ENCODE assay signal across 8 mouse cellular contexts in the genomic region with DNA sequence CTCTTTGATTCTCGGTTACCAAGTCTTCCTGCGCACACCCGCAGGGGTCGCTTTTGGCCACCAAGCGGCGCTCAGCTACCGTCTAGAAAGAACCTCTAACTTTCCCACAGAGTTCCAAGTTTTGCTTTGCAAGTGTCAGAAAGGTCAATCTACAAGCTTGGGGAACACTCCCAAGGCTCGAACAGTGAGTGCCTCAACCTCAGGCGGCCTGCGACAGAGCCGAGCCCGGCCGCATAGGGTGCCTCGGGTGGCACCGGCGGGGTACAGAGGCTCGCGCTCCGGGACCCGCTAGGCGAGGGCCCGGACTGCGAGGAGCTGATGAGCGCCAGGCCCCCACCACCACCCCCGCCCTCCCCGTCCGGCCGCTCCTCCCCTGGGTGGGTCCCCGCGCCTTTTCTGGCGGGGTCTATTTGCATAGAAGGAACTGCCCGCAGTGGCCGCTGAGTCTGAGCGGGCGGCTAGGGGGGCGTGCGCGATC. TPM values are rescaled to one million over a fixed set of nuclear protein-coding genes. Genes with fewer than 3 reads are reported as not detected.
A peak's percentile ranks its signal among the peaks of the same experiment; 100 is the strongest.
DNase-seq lines count a peak whose midpoint lies in the region; ATAC-seq and TF ChIP-seq lines count a peak whose summit lies in the region.

Gene Col23a1, plus strand, starts transcription at position 357 of the 478 bp plus-strand sequence.

- peak within 1 kb of the TSS; percentile 94 for H3K4me2 ChIP-seq in forebrain, embryonic 12.5 days
- peak within 1 kb of the TSS; percentile 91 for H3K4me2 ChIP-seq in heart, embryonic 16.5 days (ENCODE audit: low read depth, low read length)
- peak within 1 kb of the TSS; percentile 71 for H3K4me2 ChIP-seq in liver, embryonic 14.5 days (ENCODE audit: low read depth)
- H3K4me2 ChIP-seq in neural tube, embryonic 11.5 days (ENCODE audit: low read depth), result peak within 1 kb of the TSS; percentile 85

- DNase-seq in c-Kit-positive CD71-negative TER-119-negative erythroid progenitor cells, embryonic 14.5 days (ENCODE audit: low read depth), result peak; percentile 57
- peak; percentile 85 for DNase-seq in kidney, postnatal 14 days
- DNase-seq in liver, embryonic 14.5 days (ENCODE audit: low read depth in 3 of 3, low spot score in 3 of 3), result peak; percentile 15 to 36 (median 35)
- peak; percentile 89 for DNase-seq in neural tube, embryonic 11.5 days (ENCODE audit: low spot score)
- DNase-seq in testis, postnatal 10 days (ENCODE audit: low spot score), result peak; percentile 88

- H3K9ac ChIP-seq in forebrain, embryonic 12.5 days, result peak within 1 kb of the TSS; percentile 68
- peak within 1 kb of the TSS; percentile 84 for H3K9ac ChIP-seq in heart, embryonic 16.5 days (ENCODE audit: low read length)
- H3K9ac ChIP-seq in liver, embryonic 14.5 days (replicated peaks), result 0 out of 2 replicates have a peak within 1 kb of the TSS, but pooled peaks have one; percentile 18
- peak within 1 kb of the TSS; percentile 57 for H3K9ac ChIP-seq in neural tube, embryonic 11.5 days (ENCODE audit: low read length)

- peak within 1 kb of the TSS; percentile 83 for H3K4me3 ChIP-seq in E14TG2a.4 (replicated peaks; ENCODE audit: low read length)
- H3K4me3 ChIP-seq in forebrain, embryonic 12.5 days (replicated peaks), result peak within 1 kb of the TSS; percentile 62
- H3K4me3 ChIP-seq in heart, embryonic 16.5 days (ENCODE audit: low read length), result peak within 1 kb of the TSS; percentile 82
- H3K4me3 ChIP-seq in liver, embryonic 14.5 days (ENCODE audit: insufficient read depth in 1 of 2, low read depth in 2 of 2, low read length in 2 of 2), result peak within 1 kb of the TSS; percentile 53 to 59
- H3K4me3 ChIP-seq in neural tube, embryonic 11.5 days (ENCODE audit: low read depth, low read length), result peak within 1 kb of the TSS; percentile 59

- peak; percentile 90 for ATAC-seq in forebrain, embryonic 12.5 days (ENCODE audit: low FRiP score)
- ATAC-seq in heart, embryonic 16.5 days (replicated peaks; ENCODE audit: extremely low read depth, insufficient read depth, low FRiP score), result peak; percentile 94
- ATAC-seq in liver, embryonic 14.5 days (ENCODE audit: insufficient read depth), result peak; percentile 70
- ATAC-seq in neural tube, embryonic 11.5 days (ENCODE audit: insufficient read depth, low FRiP score, low TSS enrichment), result peak; percentile 83

- H3K27me3 ChIP-seq in E14TG2a.4 (ENCODE audit: insufficient read depth, low read length), result peaks cover 51% of the 10 kb centered on the region
- H3K27me3 ChIP-seq in forebrain, embryonic 12.5 days, result peaks cover 18% of the 10 kb centered on the region
- H3K27me3 ChIP-seq in heart, embryonic 16.5 days (ENCODE audit: control insufficient read depth, insufficient read depth, low read length), result peaks cover 8% of the 10 kb centered on the region
- H3K27me3 ChIP-seq in liver, embryonic 14.5 days (ENCODE audit: control insufficient read depth, insufficient read depth, low read length), result peaks cover 26% of the 10 kb centered on the region
- no peaks in the 10 kb centered on the region for H3K27me3 ChIP-seq in neural tube, embryonic 11.5 days (ENCODE audit: control insufficient read depth, insufficient read depth, low read length)

- peak; percentile 97 for TF ChIP-seq CTCF in E14TG2a.4 (conservative IDR thresholded peaks at IDR 0.05; ENCODE audit: low read length)
- TF ChIP-seq CTCF in liver, embryonic 14.5 days (IDR thresholded peaks at IDR 0.05; ENCODE audit: low read depth), result peak; percentile 78

- H3K4me1 ChIP-seq in E14TG2a.4 (replicated peaks; ENCODE audit: low read depth, low read length), result peaks cover 6% of the 10 kb centered on the region
- H3K4me1 ChIP-seq in forebrain, embryonic 12.5 days, result peaks cover 9% of the 10 kb centered on the region
- H3K4me1 ChIP-seq in heart, embryonic 16.5 days (ENCODE audit: control insufficient read depth, insufficient read depth, low read length), result 0 out of 2 replicates have a peak, but pooled peaks cover 2% of the 10 kb centered on the region
- no peaks in the 10 kb centered on the region for H3K4me1 ChIP-seq in liver, embryonic 14.5 days (replicated peaks; ENCODE audit: control insufficient read depth in 2 of 2, insufficient read depth in 2 of 2, low read length in 1 of 2)
- H3K4me1 ChIP-seq in neural tube, embryonic 11.5 days (ENCODE audit: control insufficient read depth, insufficient read depth, low read length), result no peaks in the 10 kb centered on the region

- TF ChIP-seq EP300 in liver, embryonic 14.5 days (IDR thresholded peaks at IDR 0.05; ENCODE audit: low read depth), result no peak

- under 1% methylated on average over 30 of the region's 38 CpGs for WGBS in forebrain, embryonic 12.5 days
- WGBS in heart, embryonic 16.5 days, result 1% methylated on average over 34 of the region's 38 CpGs
- 1% methylated on average over 38 of the region's 38 CpGs for WGBS in liver, embryonic 14.5 days (ENCODE audit: insufficient replicate concordance)
- under 1% methylated on average over 36 of the region's 38 CpGs for WGBS in neural tube, embryonic 11.5 days

- H3K27ac ChIP-seq in forebrain, embryonic 12.5 days, result 0 out of 2 replicates have a peak within 1 kb of the TSS, but pooled peaks have one; percentile 38
- peak within 1 kb of the TSS; percentile 83 for H3K27ac ChIP-seq in heart, embryonic 16.5 days (ENCODE audit: low read length)
- H3K27ac ChIP-seq in liver, embryonic 14.5 days, result no peak within 1 kb of the TSS
- peak within 1 kb of the TSS; percentile 20; the same call in 1 of the 2 replicates for H3K27ac ChIP-seq in neural tube, embryonic 11.5 days (ENCODE audit: low read depth, low read length)

- H3K9me3 ChIP-seq in E14TG2a.4 (ENCODE audit: low read length), result peaks cover 8% of the 10 kb centered on the region; the same call in 1 of the 2 replicates
- no peaks in the 10 kb centered on the region for H3K9me3 ChIP-seq in forebrain, embryonic 12.5 days
- no peaks in the 10 kb centered on the region for H3K9me3 ChIP-seq in heart, embryonic 16.5 days (replicated peaks; ENCODE audit: control insufficient read depth, low read length)
- H3K9me3 ChIP-seq in liver, embryonic 14.5 days (ENCODE audit: control insufficient read depth, low read length), result no peaks in the 10 kb centered on the region
- no peaks in the 10 kb centered on the region for H3K9me3 ChIP-seq in neural tube, embryonic 11.5 days (ENCODE audit: control insufficient read depth, low read length)

- 0 out of 2 replicates have a peak, but pooled peaks cover 2% of the 10 kb centered on the region for H3K36me3 ChIP-seq in E14TG2a.4 (ENCODE audit: insufficient read depth, low read length)
- peaks cover 4% of the 10 kb centered on the region; the same call in 1 of the 2 replicates for H3K36me3 ChIP-seq in forebrain, embryonic 12.5 days (replicated peaks)
- 0 out of 2 replicates have a peak, but pooled peaks cover 3% of the 10 kb centered on the region for H3K36me3 ChIP-seq in heart, embryonic 16.5 days (ENCODE audit: control insufficient read depth, insufficient read depth)
- no peaks in the 10 kb centered on the region for H3K36me3 ChIP-seq in liver, embryonic 14.5 days (replicated peaks; ENCODE audit: control insufficient read depth, insufficient read depth, low read depth)
- no peaks in the 10 kb centered on the region for H3K36me3 ChIP-seq in neural tube, embryonic 11.5 days (ENCODE audit: control insufficient read depth, insufficient read depth, low read length)

RNA-seq across cellular contexts. Expression of gene Col23a1, which starts in this region (rescaled TPM):
- 4.9 and 6.8 TPM in 2 replicates for polyA plus RNA-seq in forebrain, embryonic 12.5 days (2016; fragmentation: Nextera tagmentation; extraction: Ambion mirVana)
- 4.0 and 7.7 TPM in 2 replicates for polyA plus RNA-seq in heart, embryonic 16.5 days (2015; fragmentation: Nextera tagmentation; extraction: Ambion mirVana)
- polyA plus RNA-seq in liver, embryonic 14.5 days (2012; rRNA removed), result 0.19 TPM in 2 replicates
- polyA plus RNA-seq in liver, embryonic 14.5 days (2014; fragmentation: Nextera tagmentation; extraction: Ambion mirVana), result 0.10 and 0.11 TPM in 2 replicates
- 9.7 and 10.9 TPM in 2 replicates for polyA plus RNA-seq in neural tube, embryonic 11.5 days (2014; fragmentation: Nextera tagmentation; extraction: Ambion mirVana)

Comparison
In these comparisons a context has a peak if more than half of its experiments do, and no peak if none do; other contexts are left out.
1. Peak in DNase-seq, ATAC-seq, H3K4me3 ChIP-seq, H3K9ac ChIP-seq and H3K4me2 ChIP-seq in liver, embryonic 14.5 days; RNA of the gene not detected or under 1 TPM.
2. DNase-seq: peak in every context shown above with its lines; median percentile 89 in neural tube, embryonic 11.5 days; 88 in testis, postnatal 10 days; 85 in kidney, postnatal 14 days; 57 in c-Kit-positive CD71-negative TER-119-negative erythroid progenitor cells, embryonic 14.5 days; 35 in liver, embryonic 14.5 days.
3. H3K9ac ChIP-seq: peak in every context shown above with its lines; median percentile 84 in heart, embryonic 16.5 days; 68 in forebrain, embryonic 12.5 days; 57 in neural tube, embryonic 11.5 days; 18 in liver, embryonic 14.5 days.